Mouse (Mus musculus): ENCODE data around the gene Tax1bp3. TPM values are rescaled to one million over a fixed set of nuclear protein-coding genes. Genes with fewer than 3 reads are reported as not detected.

Gene Tax1bp3
- polyA plus RNA-seq (2014; fragmentation: Nextera tagmentation; extraction: Ambion mirVana): 157 and 171 TPM in 2 replicates

- Histone ChIP-seq H3K4me2 (ENCODE audit: low read depth, low read length, severe bottlenecking) (peak within 1 kb of the TSS; percentile 75), H3K9ac (ENCODE audit: low read length) (peak within 1 kb of the TSS; percentile 90), H3K4me3 (ENCODE audit: low read depth, low read length) (peak within 1 kb of the TSS; percentile 95), H3K4me1 (replicated peaks; ENCODE audit: control insufficient read depth, insufficient read depth, low read length) (peaks cover 9% of the 10 kb centered on the region), H3K36me3 (ENCODE audit: control insufficient read depth, insufficient read depth, low read length) (no peaks in the 10 kb centered on the region; the same call in 1 of the 2 replicates), H3K9me3 (ENCODE audit: control insufficient read depth, low read length) (no peaks in the 10 kb centered on the region), H3K27me3 (ENCODE audit: control insufficient read depth, insufficient read depth, low read length) (no peaks in the 10 kb centered on the region), H3K27ac (ENCODE audit: low read depth, low read length) (peak within 1 kb of the TSS; percentile 72)
- peak; percentile 98 for ATAC-seq (replicated peaks; ENCODE audit: low FRiP score)
- DNase-seq (ENCODE audit: low spot score): peak; percentile 99
- under 1% methylated on average over 78 of the region's 81 CpGs for WGBS
These were observed at the start of gene Tax1bp3, which contains the start of gene Emc6 for GRCm38 (mm10) chr11:73176608-73177508. Gene Tax1bp3, plus strand, starts transcription at chr11:73177083. Gene Emc6, minus strand, starts transcription at chr11:73177037.

GRCm38 (mm10) chr11:73131020-73131419, 45.9 kb upstream of the Tax1bp3 start:
- H3K27me3 ChIP-seq (ENCODE audit: control insufficient read depth, insufficient read depth, low read length): no peaks in the 10 kb centered on the region
- H3K9me3 ChIP-seq (ENCODE audit: control insufficient read depth, low read length): no peaks in the 10 kb centered on the region; the same call in 1 of the 2 replicates
- H3K9ac ChIP-seq (ENCODE audit: low read length): no peak overlapping the region
- peaks cover 3% of the 10 kb centered on the region; the same call in 1 of the 2 replicates for H3K4me1 ChIP-seq (replicated peaks; ENCODE audit: control insufficient read depth, insufficient read depth, low read length)
- no peak overlapping the region for H3K4me3 ChIP-seq (ENCODE audit: low read depth, low read length)
- no peak overlapping the region for H3K27ac ChIP-seq (ENCODE audit: low read depth, low read length)
- DNase-seq (ENCODE audit: low spot score) (no peak), ATAC-seq (replicated peaks; ENCODE audit: low FRiP score) (no peak)
- 87% methylated on average over 7 of the region's 7 CpGs for WGBS
- H3K36me3 ChIP-seq (ENCODE audit: control insufficient read depth, insufficient read depth, low read length): peaks cover 11% of the 10 kb centered on the region; the same call in 1 of the 2 replicates
- no peak overlapping the region for H3K4me2 ChIP-seq (ENCODE audit: low read depth, low read length, severe bottlenecking)

GRCm38 (mm10) chr11:73132999-73133398, 43.9 kb upstream of the Tax1bp3 start:
- WGBS: 96% methylated on average over 6 of the region's 6 CpGs
- H3K9me3 ChIP-seq (ENCODE audit: control insufficient read depth, low read length): no peaks in the 10 kb centered on the region; the same call in 1 of the 2 replicates
- H3K4me3 ChIP-seq (ENCODE audit: low read depth, low read length): no peak overlapping the region
- no peak overlapping the region for H3K4me2 ChIP-seq (ENCODE audit: low read depth, low read length, severe bottlenecking)
- H3K9ac ChIP-seq (ENCODE audit: low read length): no peak overlapping the region
- DNase-seq (ENCODE audit: low spot score) (no peak), ATAC-seq (replicated peaks; ENCODE audit: low FRiP score) (no peak)
- no peak overlapping the region for H3K27ac ChIP-seq (ENCODE audit: low read depth, low read length)
- H3K36me3 ChIP-seq (ENCODE audit: control insufficient read depth, insufficient read depth, low read length): peaks cover 11% of the 10 kb centered on the region; the same call in 1 of the 2 replicates
- no peaks in the 10 kb centered on the region for H3K27me3 ChIP-seq (ENCODE audit: control insufficient read depth, insufficient read depth, low read length)
- H3K4me1 ChIP-seq (replicated peaks; ENCODE audit: control insufficient read depth, insufficient read depth, low read length): peaks cover 3% of the 10 kb centered on the region; the same call in 1 of the 2 replicates

- Histone ChIP-seq H3K4me2 (ENCODE audit: low read depth, low read length, severe bottlenecking) (no peak overlapping the region), H3K9ac (ENCODE audit: low read length) (no peak overlapping the region), H3K4me3 (ENCODE audit: low read depth, low read length) (no peak overlapping the region), H3K27ac (ENCODE audit: low read depth, low read length) (no peak overlapping the region), H3K36me3 (ENCODE audit: control insufficient read depth, insufficient read depth, low read length) (peaks cover 11% of the 10 kb centered on the region; the same call in 1 of the 2 replicates), H3K27me3 (ENCODE audit: control insufficient read depth, insufficient read depth, low read length) (no peaks in the 10 kb centered on the region), H3K4me1 (replicated peaks; ENCODE audit: control insufficient read depth, insufficient read depth, low read length) (peaks cover 3% of the 10 kb centered on the region; the same call in 1 of the 2 replicates), H3K9me3 (ENCODE audit: control insufficient read depth, low read length) (no peaks in the 10 kb centered on the region; the same call in 1 of the 2 replicates)
- 91% methylated on average over 5 of the region's 5 CpGs for WGBS
- ATAC-seq (replicated peaks; ENCODE audit: low FRiP score): no peak
- no peak for DNase-seq (ENCODE audit: low spot score)
These were observed 42.7 kb upstream of the Tax1bp3 start for GRCm38 (mm10) chr11:73134222-73134621.

- Histone ChIP-seq H3K27ac (ENCODE audit: low read depth, low read length) (no peak overlapping the region), H3K4me1 (replicated peaks; ENCODE audit: control insufficient read depth, insufficient read depth, low read length) (peaks cover 3% of the 10 kb centered on the region; the same call in 1 of the 2 replicates), H3K9me3 (ENCODE audit: control insufficient read depth, low read length) (no peaks in the 10 kb centered on the region; the same call in 1 of the 2 replicates), H3K27me3 (ENCODE audit: control insufficient read depth, insufficient read depth, low read length) (no peaks in the 10 kb centered on the region), H3K4me3 (ENCODE audit: low read depth, low read length) (peak overlapping the region; percentile 87; the same call in 1 of the 2 replicates), H3K4me2 (ENCODE audit: low read depth, low read length, severe bottlenecking) (peak overlapping the region; percentile 63), H3K9ac (ENCODE audit: low read length) (no peak overlapping the region), H3K36me3 (ENCODE audit: control insufficient read depth, insufficient read depth, low read length) (peaks cover 11% of the 10 kb centered on the region; the same call in 1 of the 2 replicates)
- ATAC-seq (replicated peaks; ENCODE audit: low FRiP score) (no peak), DNase-seq (ENCODE audit: low spot score) (no peak)
- 88% methylated on average over 6 of the region's 6 CpGs for WGBS
These were observed 40.3 kb upstream of the Tax1bp3 start for GRCm38 (mm10) chr11:73136587-73136986.

- no peak for ATAC-seq (replicated peaks; ENCODE audit: low FRiP score)
- Histone ChIP-seq H3K4me3 (ENCODE audit: low read depth, low read length) (peak overlapping the region; percentile 87), H3K27ac (ENCODE audit: low read depth, low read length) (no peak overlapping the region), H3K27me3 (ENCODE audit: control insufficient read depth, insufficient read depth, low read length) (no peaks in the 10 kb centered on the region), H3K9ac (ENCODE audit: low read length) (peak overlapping the region; percentile 77), H3K4me1 (replicated peaks; ENCODE audit: control insufficient read depth, insufficient read depth, low read length) (peaks cover 3% of the 10 kb centered on the region; the same call in 1 of the 2 replicates), H3K4me2 (ENCODE audit: low read depth, low read length, severe bottlenecking) (peak overlapping the region; percentile 63), H3K36me3 (ENCODE audit: control insufficient read depth, insufficient read depth, low read length) (peaks cover 11% of the 10 kb centered on the region; the same call in 1 of the 2 replicates), H3K9me3 (ENCODE audit: control insufficient read depth, low read length) (no peaks in the 10 kb centered on the region; the same call in 1 of the 2 replicates)
- 56% methylated on average over 11 of the region's 11 CpGs for WGBS
- DNase-seq (ENCODE audit: low spot score): no peak
These were observed 39.8 kb upstream of the Tax1bp3 start for GRCm38 (mm10) chr11:73137116-73137515.

GRCm38 (mm10) chr11:73137591-73138501, 39.0 kb upstream of the Tax1bp3 start, which contains the start of gene Haspin:
Gene Haspin, minus strand, starts transcription at chr11:73138294.
- under 1% methylated on average over 84 of the region's 84 CpGs for WGBS
- peak; percentile 97 for DNase-seq (ENCODE audit: low spot score)
- no peak within 1 kb of the TSS for H3K27ac ChIP-seq (ENCODE audit: low read depth, low read length)

GRCm38 (mm10) chr11:73144261-73144681, 32.6 kb upstream of the Tax1bp3 start:
- 82% methylated on average over 1 of the region's 1 CpGs for WGBS
- H3K4me3 ChIP-seq (ENCODE audit: low read depth, low read length): no peak overlapping the region
- no peak overlapping the region for H3K9ac ChIP-seq (ENCODE audit: low read length)
- H3K36me3 ChIP-seq (ENCODE audit: control insufficient read depth, insufficient read depth, low read length): no peaks in the 10 kb centered on the region
- no peak overlapping the region for H3K27ac ChIP-seq (ENCODE audit: low read depth, low read length)
- ATAC-seq (replicated peaks; ENCODE audit: low FRiP score) (no peak), DNase-seq (ENCODE audit: low spot score) (no peak)
- no peak overlapping the region for H3K4me2 ChIP-seq (ENCODE audit: low read depth, low read length, severe bottlenecking)
- H3K27me3 ChIP-seq (ENCODE audit: control insufficient read depth, insufficient read depth, low read length): no peaks in the 10 kb centered on the region
- H3K9me3 ChIP-seq (ENCODE audit: control insufficient read depth, low read length): no peaks in the 10 kb centered on the region
- no peaks in the 10 kb centered on the region for H3K4me1 ChIP-seq (replicated peaks; ENCODE audit: control insufficient read depth, insufficient read depth, low read length)

More at GRCm38 (mm10) chr11:73137591-73138501, 39.0 kb upstream of the Tax1bp3 start, which contains the start of gene Haspin:
- Histone ChIP-seq H3K36me3 (ENCODE audit: control insufficient read depth, insufficient read depth, low read length) (peaks cover 5% of the 10 kb centered on the region; the same call in 1 of the 2 replicates), H3K4me1 (replicated peaks; ENCODE audit: control insufficient read depth, insufficient read depth, low read length) (peaks cover 3% of the 10 kb centered on the region; the same call in 1 of the 2 replicates), H3K27me3 (ENCODE audit: control insufficient read depth, insufficient read depth, low read length) (no peaks in the 10 kb centered on the region), H3K4me2 (ENCODE audit: low read depth, low read length, severe bottlenecking) (peak within 1 kb of the TSS; percentile 63), H3K4me3 (ENCODE audit: low read depth, low read length) (peak within 1 kb of the TSS; percentile 87), H3K9ac (ENCODE audit: low read length) (peak within 1 kb of the TSS; percentile 77), H3K9me3 (ENCODE audit: control insufficient read depth, low read length) (no peaks in the 10 kb centered on the region)
- peak; percentile 94 for ATAC-seq (replicated peaks; ENCODE audit: low FRiP score)

Data from forebrain, embryonic 11.5 days (tissue).